Mouse (Mus musculus): ENCODE results near the gene Igflr1. TPM values are rescaled to one million over a fixed set of nuclear protein-coding genes. Genes with fewer than 3 reads are reported as not detected.
A peak's percentile ranks its signal among the peaks of the same experiment; 100 is the strongest.

Gene Igflr1
- polyA plus RNA-seq, 1 experiment = 0.56 TPM

- Histone ChIP-seq H3K4me3 (ENCODE audit: insufficient read depth, poor library complexity, severe bottlenecking) (peak overlapping the region; percentile 30), H3ac (ENCODE audit: control insufficient read depth, insufficient read length, low read depth) (peak overlapping the region; percentile 37), H3K79me2 (ENCODE audit: control insufficient read depth, insufficient read depth) (no peaks in the 10 kb centered on the region), H3K36me3 (ENCODE audit: control insufficient read depth, insufficient read depth) (no peaks in the 10 kb centered on the region), H3K27me3 (ENCODE audit: control insufficient read depth, insufficient read depth, insufficient read length) (no peaks in the 10 kb centered on the region), H3K79me3 (ENCODE audit: low read depth) (no peaks in the 10 kb centered on the region)
- TF ChIP-seq MYOD1 (IDR thresholded peaks at IDR 0.05; ENCODE audit: control insufficient read depth, insufficient read length, low read depth) (no peak), CEBPB (IDR thresholded peaks at IDR 0.05; ENCODE audit: low read depth) (no peak), FOSL1 (IDR thresholded peaks at IDR 0.05; ENCODE audit: insufficient read depth, low read length, poor library complexity, severe bottlenecking) (no peak), MYOG (IDR thresholded peaks at IDR 0.05; ENCODE audit: control insufficient read depth, extremely low read depth, insufficient read length) (no peak), CTCF (IDR thresholded peaks at IDR 0.05; ENCODE audit: control insufficient read depth, insufficient read depth, insufficient read length) (no peak), USF1 (IDR thresholded peaks at IDR 0.05; ENCODE audit: low read depth) (no peak), MAX (IDR thresholded peaks at IDR 0.05) (no peak)
Observed at GRCm38 (mm10) chr7:30533941-30534632, 31.1 kb upstream of the Igflr1 start.

- H3ac ChIP-seq (ENCODE audit: control insufficient read depth, insufficient read length, low read depth) = peak within 1 kb of the TSS; percentile 75
- no peaks in the 10 kb centered on the region for H3K79me3 ChIP-seq (ENCODE audit: low read depth)
- H3K36me3 ChIP-seq (ENCODE audit: control insufficient read depth, insufficient read depth) = no peaks in the 10 kb centered on the region
- H3K79me2 ChIP-seq (ENCODE audit: control insufficient read depth, insufficient read depth) = no peaks in the 10 kb centered on the region
- H3K27me3 ChIP-seq (ENCODE audit: control insufficient read depth, insufficient read depth, insufficient read length) = no peaks in the 10 kb centered on the region
- no peak for TF ChIP-seq USF1 (IDR thresholded peaks at IDR 0.05; ENCODE audit: low read depth)
- peak; percentile 10 for TF ChIP-seq MAX (IDR thresholded peaks at IDR 0.05)
- H3K4me3 ChIP-seq (ENCODE audit: insufficient read depth, poor library complexity, severe bottlenecking) = peak within 1 kb of the TSS; percentile 30
Observed at GRCm38 (mm10) chr7:30534633-30535577, 30.3 kb upstream of the Igflr1 start, which contains the start of gene Arhgap33. Gene Arhgap33, minus strand, starts transcription at chr7:30535060.

DNA sequence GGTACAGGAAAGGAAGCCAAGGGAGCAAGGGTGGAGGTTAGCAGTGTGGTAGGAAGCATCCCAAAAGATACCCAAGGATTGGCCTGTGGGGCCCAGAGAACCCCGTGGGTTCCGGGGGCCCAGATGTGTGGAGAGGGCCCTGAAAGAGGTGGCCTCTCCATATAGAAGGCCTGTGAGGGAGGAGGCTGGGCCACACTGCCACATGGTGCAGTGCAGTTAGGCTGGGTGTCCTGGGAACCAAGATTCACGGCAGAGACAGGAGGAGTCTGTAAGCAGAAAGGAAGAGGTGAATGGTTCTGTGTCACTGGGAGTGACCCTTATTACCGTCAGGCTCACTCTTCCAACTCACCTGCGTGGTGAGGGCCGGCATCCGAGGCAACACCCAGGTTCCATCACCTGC, 24.7 kb upstream of the Igflr1 start:
- no peaks in the 10 kb centered on the region for H3K79me2 ChIP-seq (ENCODE audit: control insufficient read depth, insufficient read depth)
- no peak overlapping the region for H3ac ChIP-seq (ENCODE audit: control insufficient read depth, insufficient read length, low read depth)
- H3K27me3 ChIP-seq (ENCODE audit: control insufficient read depth, insufficient read depth, insufficient read length) = no peaks in the 10 kb centered on the region
- H3K4me3 ChIP-seq (ENCODE audit: insufficient read depth, poor library complexity, severe bottlenecking) = no peak overlapping the region
- H3K79me3 ChIP-seq (ENCODE audit: low read depth) = no peaks in the 10 kb centered on the region
- H3K36me3 ChIP-seq (ENCODE audit: control insufficient read depth, insufficient read depth) = no peaks in the 10 kb centered on the region
- TF ChIP-seq FOSL1 (IDR thresholded peaks at IDR 0.05; ENCODE audit: insufficient read depth, low read length, poor library complexity, severe bottlenecking) (no peak), USF1 (IDR thresholded peaks at IDR 0.05; ENCODE audit: low read depth) (no peak), MYOD1 (IDR thresholded peaks at IDR 0.05; ENCODE audit: control insufficient read depth, insufficient read length, low read depth) (no peak), MYOG (IDR thresholded peaks at IDR 0.05; ENCODE audit: control insufficient read depth, extremely low read depth, insufficient read length) (no peak), CEBPB (IDR thresholded peaks at IDR 0.05; ENCODE audit: low read depth) (no peak), MAX (IDR thresholded peaks at IDR 0.05) (no peak), CTCF (IDR thresholded peaks at IDR 0.05; ENCODE audit: control insufficient read depth, insufficient read depth, insufficient read length) (no peak)

DNA sequence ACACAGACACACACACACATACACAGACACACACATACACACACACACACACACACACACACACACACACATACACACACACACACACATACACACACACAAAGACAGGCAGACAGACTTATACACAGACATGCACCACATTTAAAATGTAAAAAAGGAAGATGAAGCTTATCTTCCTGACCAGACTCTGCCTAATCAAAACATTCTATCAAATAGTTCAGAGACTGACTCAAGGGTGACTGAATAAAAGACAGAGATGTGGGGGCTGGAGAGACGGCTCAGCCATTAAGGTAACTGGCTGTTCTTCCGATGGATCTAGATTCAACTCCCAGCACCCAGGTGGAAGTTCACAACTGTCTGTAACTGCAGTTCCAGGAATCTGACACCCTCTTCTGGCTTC, 20.9 kb upstream of the Igflr1 start:
- H3K4me3 ChIP-seq (ENCODE audit: insufficient read depth, poor library complexity, severe bottlenecking) = no peak overlapping the region
- no peaks in the 10 kb centered on the region for H3K27me3 ChIP-seq (ENCODE audit: control insufficient read depth, insufficient read depth, insufficient read length)
- H3K79me3 ChIP-seq (ENCODE audit: low read depth) = no peaks in the 10 kb centered on the region
- no peaks in the 10 kb centered on the region for H3K36me3 ChIP-seq (ENCODE audit: control insufficient read depth, insufficient read depth)
- H3K79me2 ChIP-seq (ENCODE audit: control insufficient read depth, insufficient read depth) = no peaks in the 10 kb centered on the region
- TF ChIP-seq MYOG (IDR thresholded peaks at IDR 0.05; ENCODE audit: control insufficient read depth, extremely low read depth, insufficient read length) (no peak), CEBPB (IDR thresholded peaks at IDR 0.05; ENCODE audit: low read depth) (no peak), FOSL1 (IDR thresholded peaks at IDR 0.05; ENCODE audit: insufficient read depth, low read length, poor library complexity, severe bottlenecking) (no peak), MAX (IDR thresholded peaks at IDR 0.05) (no peak), USF1 (IDR thresholded peaks at IDR 0.05; ENCODE audit: low read depth) (no peak), CTCF (IDR thresholded peaks at IDR 0.05; ENCODE audit: control insufficient read depth, insufficient read depth, insufficient read length) (no peak), MYOD1 (IDR thresholded peaks at IDR 0.05; ENCODE audit: control insufficient read depth, insufficient read length, low read depth) (no peak)
- H3ac ChIP-seq (ENCODE audit: control insufficient read depth, insufficient read length, low read depth) = no peak overlapping the region

DNA sequence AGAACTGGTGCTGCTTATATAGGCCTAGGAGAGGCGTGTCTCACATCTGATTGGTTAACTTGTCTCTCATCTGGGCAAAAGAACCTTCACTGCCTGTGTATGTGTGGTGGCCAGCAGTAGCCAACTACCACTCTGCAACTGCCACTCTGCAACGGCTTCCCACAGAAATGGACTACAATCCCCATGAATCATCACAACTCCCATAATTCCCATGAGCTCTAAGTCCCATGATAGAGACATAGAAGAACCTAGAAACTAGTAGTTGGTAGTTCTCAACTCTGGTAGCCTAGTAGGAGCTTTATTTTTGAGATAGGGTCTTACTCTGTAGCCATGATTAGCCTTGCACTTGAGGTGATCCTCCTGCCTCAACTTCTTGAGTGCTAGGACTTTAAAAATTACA, 15.3 kb upstream of the Igflr1 start:
- Histone ChIP-seq H3K79me3 (ENCODE audit: low read depth) (no peaks in the 10 kb centered on the region), H3ac (ENCODE audit: control insufficient read depth, insufficient read length, low read depth) (no peak overlapping the region), H3K79me2 (ENCODE audit: control insufficient read depth, insufficient read depth) (peaks cover 8% of the 10 kb centered on the region), H3K4me3 (ENCODE audit: insufficient read depth, poor library complexity, severe bottlenecking) (no peak overlapping the region), H3K36me3 (ENCODE audit: control insufficient read depth, insufficient read depth) (peaks cover 4% of the 10 kb centered on the region), H3K27me3 (ENCODE audit: control insufficient read depth, insufficient read depth, insufficient read length) (no peaks in the 10 kb centered on the region)
- TF ChIP-seq CEBPB (IDR thresholded peaks at IDR 0.05; ENCODE audit: low read depth) (no peak), MYOD1 (IDR thresholded peaks at IDR 0.05; ENCODE audit: control insufficient read depth, insufficient read length, low read depth) (no peak), FOSL1 (IDR thresholded peaks at IDR 0.05; ENCODE audit: insufficient read depth, low read length, poor library complexity, severe bottlenecking) (no peak), MAX (IDR thresholded peaks at IDR 0.05) (no peak), MYOG (IDR thresholded peaks at IDR 0.05; ENCODE audit: control insufficient read depth, extremely low read depth, insufficient read length) (no peak), CTCF (IDR thresholded peaks at IDR 0.05; ENCODE audit: control insufficient read depth, insufficient read depth, insufficient read length) (no peak), USF1 (IDR thresholded peaks at IDR 0.05; ENCODE audit: low read depth) (no peak)

Data from C2C12 (cell line).